Mouse (Mus musculus): ENCODE measurements at regions not wholly inside any gene's neighbourhood (a gene's known extent, or its start where the extent isn't known, plus 50 kb on each side); places are given as distances from the start of the nearest gene placed in this dataset.

DNA sequence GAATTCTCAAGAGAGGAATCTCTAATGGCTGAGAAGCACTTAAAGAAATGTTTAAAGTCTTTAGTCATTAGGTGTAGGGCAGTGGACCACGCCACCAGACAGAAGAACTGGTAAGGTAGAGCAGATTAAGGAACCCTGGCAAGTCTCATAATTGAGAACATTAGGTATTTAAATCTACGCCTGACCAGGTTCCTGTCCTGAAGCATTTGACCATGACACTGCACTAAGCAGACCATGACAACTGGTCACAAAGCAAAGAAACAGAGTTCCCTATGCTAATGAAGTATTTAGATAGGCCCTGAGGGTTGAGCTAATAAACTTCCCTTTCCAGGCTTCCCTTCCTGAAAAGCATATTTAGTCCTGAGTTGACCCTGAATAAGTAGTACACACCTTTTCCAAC lies 562.3 kb downstream of the Cdh11 start:
- no peaks in the 10 kb centered on the region for H3K36me3 ChIP-seq
- H3K4me1 ChIP-seq (replicated peaks): no peaks in the 10 kb centered on the region
- H3K9ac ChIP-seq (replicated peaks): no peak overlapping the region
- WGBS: 82% methylated on average over 2 of the region's 2 CpGs
- ATAC-seq (ENCODE audit: insufficient number of reproducible peaks, insufficient read depth, low FRiP score, low TSS enrichment, low read depth): no peak
- H3K27ac ChIP-seq: no peak overlapping the region
- no peaks in the 10 kb centered on the region for H3K27me3 ChIP-seq
- no peaks in the 10 kb centered on the region; the same call in 1 of the 2 replicates for H3K9me3 ChIP-seq
- H3K4me3 ChIP-seq (replicated peaks): no peak overlapping the region
- no peak overlapping the region for H3K4me2 ChIP-seq

GRCm38 (mm10) chr8:102205633-102206032 lies 579.8 kb downstream of the Cdh11 start:
- Histone ChIP-seq H3K9me3 (no peaks in the 10 kb centered on the region), H3K27ac (no peak overlapping the region), H3K4me2 (no peak overlapping the region), H3K9ac (replicated peaks) (no peak overlapping the region), H3K36me3 (no peaks in the 10 kb centered on the region), H3K4me1 (replicated peaks) (no peaks in the 10 kb centered on the region), H3K27me3 (no peaks in the 10 kb centered on the region), H3K4me3 (replicated peaks) (no peak overlapping the region)
- 86% methylated on average over 1 of the region's 1 CpGs for WGBS
- ATAC-seq (ENCODE audit: insufficient number of reproducible peaks, insufficient read depth, low FRiP score, low TSS enrichment, low read depth): no peak

DNA sequence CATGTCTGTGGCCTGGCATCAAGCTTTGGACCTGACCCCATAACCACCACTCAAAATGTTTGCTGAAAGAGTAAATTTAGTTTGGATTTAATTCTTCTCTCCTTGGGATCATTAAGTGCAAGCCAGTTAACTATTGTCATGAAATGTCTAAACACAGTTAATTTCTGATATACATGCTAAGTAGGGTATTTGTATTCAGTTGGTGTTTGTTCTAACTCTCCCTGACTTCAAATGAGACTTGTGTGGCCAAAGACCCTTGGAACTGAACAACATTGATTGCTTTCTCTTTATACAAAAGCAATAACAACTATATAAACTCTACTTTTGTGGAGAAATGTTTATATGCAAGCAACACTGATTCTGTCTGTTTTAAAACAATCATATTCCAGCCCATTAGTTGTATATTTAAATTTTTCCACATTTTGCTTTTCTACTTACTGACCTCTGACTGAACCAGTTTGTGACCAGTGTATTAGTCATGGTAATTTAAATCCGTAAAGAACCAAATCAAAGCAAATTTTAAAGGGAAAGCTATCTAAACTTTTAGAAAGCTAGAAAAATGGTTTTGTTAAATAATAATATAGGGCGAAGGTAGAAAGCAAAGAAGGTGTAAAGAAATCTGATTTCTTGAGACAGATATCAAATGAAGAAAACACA lies 625.8 kb downstream of the Cdh11 start:
- no peak for ATAC-seq (ENCODE audit: insufficient number of reproducible peaks, insufficient read depth, low FRiP score, low TSS enrichment, low read depth)
- WGBS: 86% methylated on average over 2 of the region's 2 CpGs
- Histone ChIP-seq H3K9ac (replicated peaks) (no peak overlapping the region), H3K4me1 (replicated peaks) (no peaks in the 10 kb centered on the region), H3K36me3 (no peaks in the 10 kb centered on the region), H3K9me3 (no peaks in the 10 kb centered on the region), H3K27me3 (no peaks in the 10 kb centered on the region), H3K4me3 (replicated peaks) (no peak overlapping the region), H3K27ac (no peak overlapping the region), H3K4me2 (no peak overlapping the region)

GRCm38 (mm10) chr8:102118657-102119056 lies 666.8 kb downstream of the Cdh11 start:
- Histone ChIP-seq H3K4me1 (replicated peaks) (no peaks in the 10 kb centered on the region), H3K27me3 (no peaks in the 10 kb centered on the region), H3K9me3 (no peaks in the 10 kb centered on the region), H3K27ac (no peak overlapping the region), H3K4me3 (replicated peaks) (no peak overlapping the region), H3K9ac (replicated peaks) (no peak overlapping the region), H3K4me2 (no peak overlapping the region), H3K36me3 (no peaks in the 10 kb centered on the region)
- WGBS: 82% methylated on average over 4 of the region's 4 CpGs
- ATAC-seq (ENCODE audit: insufficient number of reproducible peaks, insufficient read depth, low FRiP score, low TSS enrichment, low read depth): no peak

- 53% methylated on average over 6 of the region's 6 CpGs for WGBS
- ATAC-seq (ENCODE audit: insufficient number of reproducible peaks, insufficient read depth, low FRiP score, low TSS enrichment, low read depth): no peak; the same call in 1 of the 2 replicates
- Histone ChIP-seq H3K9ac (replicated peaks) (no peak overlapping the region), H3K36me3 (no peaks in the 10 kb centered on the region), H3K9me3 (no peaks in the 10 kb centered on the region), H3K4me1 (replicated peaks) (no peaks in the 10 kb centered on the region), H3K4me3 (replicated peaks) (no peak overlapping the region), H3K4me2 (no peak overlapping the region), H3K27me3 (no peaks in the 10 kb centered on the region), H3K27ac (no peak overlapping the region)
Observed at GRCm38 (mm10) chr8:102116846-102117403, 668.5 kb downstream of the Cdh11 start.

DNA sequence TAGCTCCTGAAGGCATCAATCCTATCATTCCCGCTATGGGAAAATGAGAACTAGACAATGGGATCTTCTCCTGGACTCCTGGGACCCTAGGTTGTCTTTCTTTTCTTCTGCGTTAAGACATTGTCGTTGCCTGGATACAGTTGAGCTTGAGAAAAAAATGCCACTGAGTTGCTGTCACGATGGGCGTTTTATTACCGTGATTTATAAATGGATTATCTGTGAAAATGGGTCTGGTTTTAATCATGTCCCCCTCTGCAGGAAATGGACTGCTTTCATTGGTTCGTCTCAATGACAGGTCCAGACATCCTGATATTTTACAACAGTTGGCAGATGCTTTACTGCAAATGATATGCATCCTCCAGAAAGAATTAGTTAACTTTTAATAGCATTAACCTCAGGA lies 681.7 kb downstream of the Cdh11 start:
- H3K27me3 ChIP-seq: no peaks in the 10 kb centered on the region

DNA sequence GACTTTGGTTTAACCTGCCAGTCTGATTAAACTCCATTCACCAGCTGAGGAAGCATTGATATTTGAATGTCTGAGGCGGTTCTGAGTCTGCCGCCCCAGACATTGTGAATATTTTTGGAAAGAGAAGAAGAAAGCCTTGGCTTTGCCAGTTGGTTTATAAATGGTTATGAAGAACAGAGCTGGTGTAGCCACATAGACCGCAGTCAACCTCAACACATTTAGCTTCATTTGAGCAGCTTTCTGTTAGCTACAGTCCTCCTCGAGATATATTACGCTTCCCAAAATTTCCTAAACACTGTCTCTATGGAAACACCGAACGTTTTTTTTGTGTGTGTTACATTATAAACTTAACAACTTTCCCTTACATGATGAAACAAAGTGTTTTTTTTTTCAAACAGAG lies 688.7 kb downstream of the Cdh11 start:
- no peak for ATAC-seq (ENCODE audit: insufficient number of reproducible peaks, insufficient read depth, low FRiP score, low TSS enrichment, low read depth)
- 77% methylated on average over 7 of the region's 7 CpGs for WGBS
- H3K4me2 ChIP-seq: no peak overlapping the region
- H3K36me3 ChIP-seq: no peaks in the 10 kb centered on the region
- no peaks in the 10 kb centered on the region for H3K27me3 ChIP-seq
- no peak overlapping the region for H3K9ac ChIP-seq (replicated peaks)
- no peak overlapping the region for H3K27ac ChIP-seq
- H3K9me3 ChIP-seq: no peaks in the 10 kb centered on the region
- no peak overlapping the region for H3K4me3 ChIP-seq (replicated peaks)
- H3K4me1 ChIP-seq (replicated peaks): no peaks in the 10 kb centered on the region

More for the DNA sequence above, 681.7 kb downstream of the Cdh11 start:
- Histone ChIP-seq H3K4me3 (replicated peaks) (no peak overlapping the region), H3K27ac (no peak overlapping the region), H3K36me3 (no peaks in the 10 kb centered on the region), H3K9me3 (no peaks in the 10 kb centered on the region), H3K4me2 (no peak overlapping the region), H3K4me1 (replicated peaks) (no peaks in the 10 kb centered on the region), H3K9ac (replicated peaks) (no peak overlapping the region)
- no peak for ATAC-seq (ENCODE audit: insufficient number of reproducible peaks, insufficient read depth, low FRiP score, low TSS enrichment, low read depth)
- WGBS: 31% methylated on average over 7 of the region's 7 CpGs

- Histone ChIP-seq H3K27ac (no peak overlapping the region), H3K36me3 (no peaks in the 10 kb centered on the region), H3K4me3 (replicated peaks) (no peak overlapping the region), H3K27me3 (no peaks in the 10 kb centered on the region), H3K4me1 (replicated peaks) (no peaks in the 10 kb centered on the region), H3K9me3 (no peaks in the 10 kb centered on the region), H3K4me2 (no peak overlapping the region), H3K9ac (replicated peaks) (no peak overlapping the region)
- no peak for ATAC-seq (ENCODE audit: insufficient number of reproducible peaks, insufficient read depth, low FRiP score, low TSS enrichment, low read depth)
- WGBS: 90% methylated on average over 4 of the region's 4 CpGs
Observed at GRCm38 (mm10) chr8:102085927-102086326, 699.5 kb downstream of the Cdh11 start.

- Histone ChIP-seq H3K36me3 (no peaks in the 10 kb centered on the region), H3K4me1 (replicated peaks) (no peaks in the 10 kb centered on the region), H3K4me2 (no peak overlapping the region), H3K9ac (replicated peaks) (no peak overlapping the region), H3K27me3 (no peaks in the 10 kb centered on the region), H3K27ac (no peak overlapping the region), H3K4me3 (replicated peaks) (no peak overlapping the region), H3K9me3 (no peaks in the 10 kb centered on the region)
- WGBS: 90% methylated on average over 1 of the region's 1 CpGs
- ATAC-seq (ENCODE audit: insufficient number of reproducible peaks, insufficient read depth, low FRiP score, low TSS enrichment, low read depth): no peak
Observed at GRCm38 (mm10) chr8:102075611-102076010, 709.8 kb downstream of the Cdh11 start.

DNA sequence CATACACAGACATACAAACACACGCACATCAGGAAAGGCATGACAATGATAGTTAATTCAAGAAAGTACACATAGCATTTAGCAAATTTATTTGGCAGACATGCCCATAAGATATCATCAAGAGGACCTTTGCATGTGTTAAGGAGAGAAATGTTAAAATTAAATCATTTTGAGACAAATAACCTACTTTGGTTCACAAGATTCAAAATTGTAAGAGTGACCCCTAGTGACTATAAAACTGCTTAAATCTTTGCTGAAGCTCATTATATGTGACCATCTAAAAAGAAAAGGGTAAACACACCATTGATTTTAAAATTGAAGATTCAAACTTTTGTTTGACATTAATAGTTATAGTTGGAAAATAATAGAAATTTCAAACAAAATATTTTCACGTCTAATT lies 721.3 kb downstream of the Cdh11 start:
- Histone ChIP-seq H3K27ac (no peak overlapping the region), H3K4me2 (no peak overlapping the region), H3K27me3 (no peaks in the 10 kb centered on the region), H3K36me3 (no peaks in the 10 kb centered on the region), H3K9me3 (no peaks in the 10 kb centered on the region), H3K4me3 (replicated peaks) (no peak overlapping the region), H3K9ac (replicated peaks) (no peak overlapping the region), H3K4me1 (replicated peaks) (no peaks in the 10 kb centered on the region)
- WGBS: 94% methylated on average over 2 of the region's 2 CpGs
- no peak for ATAC-seq (ENCODE audit: insufficient number of reproducible peaks, insufficient read depth, low FRiP score, low TSS enrichment, low read depth)

DNA sequence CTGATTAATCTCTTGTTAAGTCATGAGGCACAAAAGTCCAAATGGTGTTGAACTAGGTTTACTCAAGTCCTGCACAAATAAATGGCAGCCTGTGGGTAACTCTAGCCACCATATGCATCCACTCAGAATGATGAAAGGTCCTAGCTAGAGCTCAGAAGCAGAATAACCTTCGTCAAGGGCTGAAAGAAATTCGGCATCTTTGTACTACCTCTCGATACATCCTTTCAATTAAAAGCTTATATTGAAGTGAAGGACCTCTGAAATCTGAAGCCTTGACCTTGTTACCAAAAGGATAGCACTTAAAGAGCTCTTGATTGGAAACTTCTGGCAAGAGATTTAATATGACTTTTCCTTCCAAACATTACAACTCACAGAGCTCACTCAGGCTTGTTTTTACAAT lies 732.0 kb downstream of the Cdh11 start:
- 42% methylated on average over 3 of the region's 3 CpGs for WGBS
- ATAC-seq (ENCODE audit: insufficient number of reproducible peaks, insufficient read depth, low FRiP score, low TSS enrichment, low read depth): no peak
- Histone ChIP-seq H3K27ac (no peak overlapping the region), H3K36me3 (no peaks in the 10 kb centered on the region), H3K4me3 (replicated peaks) (no peak overlapping the region), H3K4me2 (no peak overlapping the region), H3K9me3 (no peaks in the 10 kb centered on the region), H3K4me1 (replicated peaks) (no peaks in the 10 kb centered on the region), H3K9ac (replicated peaks) (no peak overlapping the region), H3K27me3 (no peaks in the 10 kb centered on the region)

Measured in limb, embryonic 12.5 days (tissue).